Mouse (Mus musculus) CH12.LX (cell line): ENCODE data around the gene Ndufb10. TPM values are rescaled to one million over a fixed set of nuclear protein-coding genes. Genes with fewer than 3 reads are reported as not detected.

Experiments
- DNase-seq: peaks from one replicate; pipeline ENCODE4 v3.0.0-alpha.2; 2013; ENCODE audit errors: extremely low read depth
- H3K27ac ChIP-seq: 2 replicates; pipeline ENCODE4 v1.5.1; 2012; ENCODE audit warnings: low read depth, mild to moderate bottlenecking, control low read depth, moderate library complexity; ENCODE audit not compliant: insufficient read depth
- H3K27me3 ChIP-seq: replicated peaks from 2 replicates; pipeline ENCODE3; 2012; ENCODE audit warnings: inconsistent platforms
- H3K36me3 ChIP-seq, 2 experiments: replicated peaks in 1 of 2; 2 replicates each; pipeline versions ENCODE3 to v1.6.1; 2012; ENCODE audit warnings: inconsistent platforms in 1 of 2, low read length in 1 of 2, mild to moderate bottlenecking in 1 of 2, mixed read lengths in 1 of 2, moderate library complexity in 1 of 2; ENCODE audit not compliant: control insufficient read depth in 1 of 2, insufficient read depth in 1 of 2
- H3K4me1 ChIP-seq, 2 experiments: 2 replicates each; pipeline ENCODE4 v1.6.1; 2012; ENCODE audit warnings: inconsistent platforms in 1 of 2, moderate library complexity in 1 of 2; ENCODE audit not compliant: insufficient read depth in 2 of 2, control insufficient read depth in 1 of 2
- H3K4me2 ChIP-seq: 2 replicates; pipeline ENCODE4 v1.6.1; 2012; ENCODE audit warnings: low read depth, mild to moderate bottlenecking, control low read depth; ENCODE audit not compliant: poor library complexity, insufficient read depth, severe bottlenecking
- H3K4me3 ChIP-seq, 3 experiments: fragments of 150-350 bp in 1 of 3; sonication (generic) in 1 of 3; replicated peaks in 1 of 3; 2 replicates each; pipeline versions ENCODE3 to v1.5.1; 2011 to 2012; ENCODE audit warnings: low read depth in 2 of 3, low read length in 2 of 3, mild to moderate bottlenecking in 2 of 3, moderate library complexity in 2 of 3, control low read depth in 1 of 3, improper control_type of control experiment in 1 of 3, inconsistent platforms in 1 of 3, mixed read lengths in 1 of 3; ENCODE audit not compliant: poor library complexity in 1 of 3
- H3K79me2 ChIP-seq: replicated peaks from 2 replicates; pipeline ENCODE4 v1.6.1; 2012; ENCODE audit warnings: mild to moderate bottlenecking, moderate library complexity; ENCODE audit not compliant: control insufficient read depth, poor library complexity, insufficient read depth, severe bottlenecking; ENCODE audit errors: extremely low read depth
- H3K9ac ChIP-seq: 2 replicates; pipeline ENCODE4 v1.6.1; 2012; ENCODE audit warnings: low read depth, mild to moderate bottlenecking, control low read depth, moderate library complexity; ENCODE audit not compliant: insufficient read depth
- H3K9me3 ChIP-seq: replicated peaks from 2 replicates; pipeline ENCODE3; 2012; ENCODE audit warnings: low read length, inconsistent platforms, mixed read lengths
- BHLHE40 ChIP-seq: IDR thresholded peaks from 2 replicates; pipeline ENCODE4 v1.6.1; 2011; ENCODE audit warnings: mild to moderate bottlenecking, low read depth, low read length, improper control_type of control experiment
- CHD2 ChIP-seq: IDR thresholded peaks from 2 replicates; pipeline ENCODE4 v1.6.1; 2011; ENCODE audit warnings: low read length, improper control_type of control experiment
- CTCF ChIP-seq, 2 experiments: IDR thresholded peaks in 1 of 2; conservative IDR thresholded peaks in 1 of 2; 2 replicates each; pipeline ENCODE4 v1.5.1; 2011 to 2012; ENCODE audit warnings: low read depth in 2 of 2, low read length in 2 of 2, improper control_type of control experiment in 1 of 2, inconsistent platforms in 1 of 2, mild to moderate bottlenecking in 1 of 2, moderate library complexity in 1 of 2
- ETS1 ChIP-seq: conservative IDR thresholded peaks from 2 replicates; pipeline ENCODE4 v1.6.1; 2012; ENCODE audit warnings: low read depth, mild to moderate bottlenecking, inconsistent platforms, low read length, improper control_type of control experiment, moderate library complexity
- HCFC1 ChIP-seq: IDR thresholded peaks from 2 replicates; pipeline ENCODE4 v1.6.1; 2012; ENCODE audit warnings: low read depth, mild to moderate bottlenecking, inconsistent platforms, low read length, improper control_type of control experiment
- JUN ChIP-seq: IDR thresholded peaks from 2 replicates; pipeline ENCODE4 v1.6.1; 2011; ENCODE audit warnings: low read depth, mild to moderate bottlenecking, low read length, improper control_type of control experiment, moderate library complexity; ENCODE audit not compliant: insufficient read depth
- NELFE ChIP-seq: IDR thresholded peaks from 2 replicates; pipeline ENCODE4 v1.6.1; 2011; ENCODE audit warnings: low read depth, low read length, improper control_type of control experiment
- NRF1 ChIP-seq: IDR thresholded peaks from 2 replicates; pipeline ENCODE4 v1.6.1; 2014; ENCODE audit warnings: low read depth, mild to moderate bottlenecking, inconsistent platforms, low read length, improper control_type of control experiment, moderate library complexity
- PAX5 ChIP-seq: IDR thresholded peaks from 2 replicates; pipeline ENCODE4 v1.6.1; 2012; ENCODE audit warnings: low read length, inconsistent platforms, mixed read lengths
- RAD21 ChIP-seq: IDR thresholded peaks from 2 replicates; pipeline ENCODE4 v1.6.1; 2011; ENCODE audit warnings: low read depth, mild to moderate bottlenecking, low read length, improper control_type of control experiment, moderate library complexity
- SMC3 ChIP-seq: IDR thresholded peaks from 2 replicates; pipeline ENCODE4 v1.6.1; 2011; ENCODE audit warnings: low read depth, low read length, improper control_type of control experiment
- TBP ChIP-seq: conservative IDR thresholded peaks from 2 replicates; pipeline ENCODE4 v1.6.1; 2011; ENCODE audit warnings: low read depth, low read length, improper control_type of control experiment
- TCF12 ChIP-seq: IDR thresholded peaks from 2 replicates; pipeline ENCODE4 v1.6.1; 2014; ENCODE audit warnings: low read depth, mild to moderate bottlenecking, inconsistent platforms, low read length, improper control_type of control experiment
- UBTF ChIP-seq: IDR thresholded peaks from 2 replicates; pipeline ENCODE4 v1.6.1; 2012; ENCODE audit warnings: low read depth, mild to moderate bottlenecking, inconsistent platforms, low read length, improper control_type of control experiment, moderate library complexity
- dilution Hi-C: fragments of 300-500 bp; cut with MboI; formaldehyde crosslinking; loops from 2 replicates; pipeline ENCODE4 v1.14.3; 2020; ENCODE audit warnings: low sequenced_read_pairs; ENCODE audit not compliant: extremely low pct_unique_long_range_greater_than_20kb, extremely low pct_ligation_motif_present
- in situ Hi-C: fragments of 300-500 bp; cut with MboI; formaldehyde crosslinking; loops from 3 replicates; pipeline ENCODE4 v1.14.3; 2019; ENCODE audit warnings: low sequenced_read_pairs, low pct_ligation_motif_present, low pct_unique_long_range_greater_than_20kb, mixed read lengths
- polyA plus RNA-seq: library from polyadenylated mRNA; unstranded; fragments of >175 nt; gene quantifications from 2 replicates; pipeline ENCODE4 v1.2.1, GENCODE M21; 2012; ENCODE audit warnings: low read depth; ENCODE audit not compliant: insufficient read length
- total RNA-seq, 2 experiments: library from RNA; depleted of rRNA; stranded (reverse); fragments of 300-350 nt in 1 of 2; fragments of >200 nt in 1 of 2; gene quantifications; 2 replicates each; pipeline ENCODE4 v1.2.3; 2012 to 2014

Ndufb10 gene
- total and polyA plus RNA-seq, 3 experiments = 136 to 207 (median 188) TPM

DNA sequence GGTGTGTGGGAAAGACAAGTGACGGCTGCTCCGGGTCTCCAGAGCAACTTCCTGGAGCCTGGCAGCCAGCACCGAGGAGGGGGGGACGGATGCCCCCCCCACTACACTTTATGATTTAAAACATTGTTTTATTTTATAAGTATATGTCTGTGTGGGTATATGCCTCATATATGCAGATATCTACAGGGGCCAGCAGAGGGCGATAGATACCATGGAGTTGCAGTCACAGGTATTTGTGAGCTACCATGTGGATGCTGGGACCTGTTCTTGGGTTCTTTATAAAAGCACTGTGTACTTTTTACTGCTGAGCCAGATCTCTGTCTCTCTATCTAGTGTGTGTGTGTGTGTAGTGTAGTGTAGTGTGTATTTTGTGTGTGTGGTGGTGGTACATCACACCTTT, 49.0 kb upstream of the Ndufb10 start:
- peaks cover 12% of the 10 kb centered on the region for H3K9me3 ChIP-seq
- no peaks in the 10 kb centered on the region for H3K36me3 ChIP-seq
- no peak overlapping the region for H3K4me3 ChIP-seq
- peaks cover 49% of the 10 kb centered on the region for H3K27me3 ChIP-seq
- in situ Hi-C loops (no loop called here), dilution Hi-C loops (no loop called here)
- peaks cover 0 to 14% of the 10 kb centered on the region in 2 experiments; a peak in 2 of 4 replicates for H3K4me1 ChIP-seq
- H3K79me2 ChIP-seq = no peaks in the 10 kb centered on the region
- peak; percentile 27 for DNase-seq
- no peak overlapping the region for H3K27ac ChIP-seq
- H3K4me2 ChIP-seq = no peak overlapping the region
- H3K9ac ChIP-seq = no peak overlapping the region
- TF ChIP-seq PAX5 (no peak), CTCF (conservative IDR thresholded peaks at IDR 0.05 in 1 of 2, IDR thresholded peaks at IDR 0.05 in 1 of 2; ENCODE audit: low read depth in 2 of 2, low read length in 2 of 2) (peak in 1 of 2 experiments; percentile 47; a peak in 2 of 4 replicates), NELFE (no peak), JUN (no peak), RAD21 (peak; percentile 34), HCFC1 (no peak), BHLHE40 (no peak), UBTF (no peak)

DNA sequence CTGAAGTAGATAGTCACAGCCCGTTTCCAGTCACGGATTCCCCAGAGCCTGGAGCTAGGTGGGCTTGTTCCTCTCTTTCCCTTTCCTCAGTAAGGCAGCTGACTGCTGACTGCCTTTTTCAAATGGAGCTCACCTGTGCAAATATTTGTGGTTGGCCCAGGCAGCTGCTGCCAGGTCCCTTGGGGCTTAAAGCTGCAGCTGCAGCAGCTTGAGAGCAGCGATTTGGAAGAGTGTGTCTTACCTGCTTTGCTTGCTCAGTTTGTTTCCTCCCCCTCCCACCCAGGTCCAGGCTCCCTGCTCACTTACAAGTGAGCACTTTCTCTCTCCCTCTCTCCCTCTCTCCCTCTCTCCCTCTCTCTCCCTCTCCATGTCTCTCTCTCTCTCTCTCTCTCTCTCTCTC, 44.9 kb upstream of the Ndufb10 start:
- Histone ChIP-seq H3K4me1 (peaks cover 0 to 14% of the 10 kb centered on the region in 2 experiments; a peak in 2 of 4 replicates), H3K9me3 (peaks cover 12% of the 10 kb centered on the region), H3K4me3 (no peak overlapping the region), H3K4me2 (peak overlapping the region; percentile 5; the same call in 1 of the 2 replicates), H3K79me2 (no peaks in the 10 kb centered on the region)
- in situ Hi-C loops = no loop called here
- dilution Hi-C loops = no loop called here
- TF ChIP-seq BHLHE40 = 0 out of 2 replicates have a peak, but pooled peaks have one; percentile 17
- TF ChIP-seq UBTF = peak; percentile 53; the same call in 1 of the 2 replicates
- peak; percentile 71; the same call in 1 of the 2 replicates for TF ChIP-seq TCF12
- TF ChIP-seq CHD2 = no peak
- no peak for TF ChIP-seq SMC3
- TF ChIP-seq TBP = peak; percentile 66; the same call in 1 of the 2 replicates
- TF ChIP-seq NRF1 = no peak
- no peak for TF ChIP-seq ETS1
- TF ChIP-seq, all 38 proteins: peak for 4
- H3K36me3 ChIP-seq = no peaks in the 10 kb centered on the region
- peaks cover 69% of the 10 kb centered on the region for H3K27me3 ChIP-seq
- H3K27ac ChIP-seq = no peak overlapping the region
- DNase-seq = peak; percentile 34
- no peak overlapping the region for H3K9ac ChIP-seq
